Mouse (Mus musculus) spleen, adult 2 months (tissue): Measurements from ENCODE around the gene Etfrf1.

Source experiments
- CTCF ChIP-seq: fragments of 200-500 bp; IDR thresholded peaks from 2 replicates; pipeline ENCODE4 v1.5.1; 2011; ENCODE audit warnings: mild to moderate bottlenecking, inconsistent platforms; ENCODE audit not compliant: insufficient read depth, insufficient read length, insufficient replicate concordance; ENCODE audit errors: extremely low read depth
- POLR2A ChIP-seq: fragments of 200-500 bp; IDR thresholded peaks from 2 replicates; pipeline ENCODE4 v1.6.1; 2011; ENCODE audit warnings: low read depth, low read length, inconsistent platforms

- TF ChIP-seq CTCF (no peak), POLR2A (no peak)
These were observed 35.9 kb downstream of the Etfrf1 start for GRCm38 (mm10) chr6:145246841-145247240.
